Mouse (Mus musculus): ENCODE data around the gene Crebl2. TPM values are rescaled to one million over a fixed set of nuclear protein-coding genes. Genes with fewer than 3 reads are reported as not detected.

Gene Crebl2
- polyA plus RNA-seq, 1 experiment from 2014 or later, result 1.3 TPM

DNA sequence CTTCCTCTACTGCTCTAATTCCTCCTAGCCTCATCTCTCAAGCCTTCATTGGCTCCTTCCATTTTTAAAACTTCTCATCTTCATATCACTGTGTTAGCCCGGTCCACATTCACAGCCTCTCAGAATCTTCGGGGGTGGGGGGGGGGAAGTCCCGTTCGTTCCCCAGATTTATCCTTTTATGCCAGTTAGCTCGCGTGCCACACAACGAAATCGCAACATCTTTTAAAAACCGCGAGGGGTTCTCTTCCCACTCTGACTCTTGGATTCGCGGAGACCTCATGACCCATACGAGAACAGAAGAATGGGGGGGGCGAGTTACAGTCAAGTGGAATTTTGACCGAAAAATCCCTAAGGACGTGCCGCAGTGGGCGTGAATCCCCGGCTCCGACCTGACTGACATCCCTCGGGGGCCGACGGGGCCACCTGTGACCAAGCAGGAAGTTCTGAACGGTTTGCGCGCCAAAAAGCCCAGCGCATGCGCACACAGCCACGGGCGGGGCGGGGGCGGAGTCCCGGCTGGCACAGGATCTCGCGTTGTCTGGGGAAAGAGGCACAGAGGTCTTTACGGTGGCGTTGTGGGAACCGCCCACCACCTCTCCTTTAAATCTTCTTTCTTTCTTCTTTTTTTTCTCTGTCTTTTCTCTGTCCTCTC, 67.6 kb downstream of the Crebl2 start:
- H3K4me3 ChIP-seq (ENCODE audit: low read depth, low read length), result peak overlapping the region; percentile 42
- H3K4me2 ChIP-seq (ENCODE audit: low read depth, severe bottlenecking), result peak overlapping the region; percentile 52
- no peaks in the 10 kb centered on the region for H3K4me1 ChIP-seq (ENCODE audit: control insufficient read depth, insufficient read depth, low read length)
- WGBS, result under 1% methylated on average over 38 of the region's 38 CpGs
- no peaks in the 10 kb centered on the region for H3K27me3 ChIP-seq (ENCODE audit: control insufficient read depth, insufficient read depth, low read length)
- no peaks in the 10 kb centered on the region for H3K36me3 ChIP-seq (ENCODE audit: control insufficient read depth, insufficient read depth, low read length)
- peak overlapping the region; percentile 99 for H3K27ac ChIP-seq (replicated peaks; ENCODE audit: low read depth, low read length)
- H3K9ac ChIP-seq (ENCODE audit: low read length), result peak overlapping the region; percentile 91
- no peaks in the 10 kb centered on the region for H3K9me3 ChIP-seq (ENCODE audit: control insufficient read depth, low read length)
- peak; percentile 89 for ATAC-seq (ENCODE audit: insufficient number of reproducible peaks, low FRiP score, low TSS enrichment, low read depth)
- peak; percentile 98 for DNase-seq (ENCODE audit: low spot score)

DNA sequence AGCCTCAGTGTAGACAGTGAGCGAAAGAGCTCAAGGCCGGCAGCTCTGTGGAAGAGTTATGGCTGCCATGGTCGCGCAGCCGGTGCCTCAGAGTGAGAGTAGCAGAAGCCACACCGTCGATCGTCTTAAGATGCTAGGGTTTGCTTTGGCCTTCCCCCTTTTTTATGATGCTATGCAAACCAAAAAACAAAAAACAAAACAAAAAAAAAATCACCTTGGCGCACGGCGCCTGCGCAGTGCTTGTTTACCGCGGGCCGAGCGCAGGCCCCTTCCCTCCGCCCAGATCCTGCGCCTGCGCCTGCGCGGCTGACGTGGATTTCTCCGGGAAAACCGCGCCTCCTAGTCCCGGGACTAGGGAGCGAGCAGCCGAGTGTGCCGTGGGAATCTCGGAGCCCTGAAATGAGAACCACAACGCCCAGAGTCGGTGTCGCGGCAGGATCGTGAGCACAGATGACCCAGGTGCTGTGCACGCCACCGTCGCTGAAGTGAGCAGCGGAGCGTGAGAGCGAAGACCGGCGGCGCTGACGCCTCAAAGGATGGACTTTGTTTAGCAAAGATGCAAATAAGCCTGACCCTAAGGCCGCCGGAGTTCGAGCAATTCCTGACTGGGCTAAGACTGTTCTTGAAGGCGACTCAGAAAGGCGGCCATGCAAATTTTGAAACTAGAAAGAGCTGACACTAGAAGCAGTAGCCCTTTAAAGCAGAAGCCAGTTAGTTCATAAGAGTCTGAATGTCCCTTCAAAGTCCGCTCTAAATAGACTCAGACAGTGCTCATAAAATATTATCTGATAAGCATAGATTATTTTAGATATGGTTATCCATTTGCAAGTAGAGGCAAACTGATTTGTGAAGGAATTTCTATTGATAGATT, 68.4 kb downstream of the Crebl2 start, which contains the start of gene Gpr19:
Gene Gpr19 (minus strand): TSS at position 484 of the 871 bp plus-strand sequence.
- Histone ChIP-seq H3K4me2 (ENCODE audit: low read depth, severe bottlenecking) (peak within 1 kb of the TSS; percentile 52), H3K4me1 (ENCODE audit: control insufficient read depth, insufficient read depth, low read length) (no peaks in the 10 kb centered on the region), H3K9me3 (ENCODE audit: control insufficient read depth, low read length) (no peaks in the 10 kb centered on the region), H3K27me3 (ENCODE audit: control insufficient read depth, insufficient read depth, low read length) (no peaks in the 10 kb centered on the region), H3K27ac (replicated peaks; ENCODE audit: low read depth, low read length) (peak within 1 kb of the TSS; percentile 99), H3K9ac (ENCODE audit: low read length) (peak within 1 kb of the TSS; percentile 91), H3K4me3 (ENCODE audit: low read depth, low read length) (peak within 1 kb of the TSS; percentile 42), H3K36me3 (ENCODE audit: control insufficient read depth, insufficient read depth, low read length) (no peaks in the 10 kb centered on the region)
- under 1% methylated on average over 51 of the region's 51 CpGs for WGBS
- DNase-seq (ENCODE audit: low spot score), result peak; percentile 93
- ATAC-seq (ENCODE audit: insufficient number of reproducible peaks, low FRiP score, low TSS enrichment, low read depth), result peak; percentile 90

DNA sequence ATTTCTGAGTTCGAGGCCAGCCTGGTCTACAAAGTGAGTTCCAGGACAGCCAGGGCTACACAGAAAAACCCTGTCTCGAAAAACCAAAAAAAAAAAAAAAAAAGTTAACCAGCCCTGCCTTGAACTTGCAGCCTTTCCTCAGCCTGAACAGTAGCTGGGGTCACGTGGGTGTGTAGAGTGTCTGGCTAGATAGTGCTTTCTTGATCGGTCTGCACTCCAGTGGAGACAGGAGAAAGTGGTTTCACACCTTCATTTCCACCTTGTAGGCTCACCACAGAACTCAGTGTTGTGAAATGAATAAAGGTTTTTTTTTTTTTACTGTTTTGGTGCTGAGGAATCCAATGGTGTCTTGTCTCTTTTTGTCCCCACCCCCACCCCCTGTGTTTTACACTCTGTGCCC, 73.4 kb downstream of the Crebl2 start:
- 85% methylated on average over 4 of the region's 4 CpGs for WGBS
- Histone ChIP-seq H3K27me3 (ENCODE audit: control insufficient read depth, insufficient read depth, low read length) (no peaks in the 10 kb centered on the region), H3K4me2 (ENCODE audit: low read depth, severe bottlenecking) (no peak overlapping the region), H3K27ac (replicated peaks; ENCODE audit: low read depth, low read length) (no peak overlapping the region), H3K9me3 (ENCODE audit: control insufficient read depth, low read length) (no peaks in the 10 kb centered on the region), H3K4me1 (ENCODE audit: control insufficient read depth, insufficient read depth, low read length) (no peaks in the 10 kb centered on the region), H3K36me3 (ENCODE audit: control insufficient read depth, insufficient read depth, low read length) (no peaks in the 10 kb centered on the region), H3K9ac (ENCODE audit: low read length) (no peak overlapping the region), H3K4me3 (ENCODE audit: low read depth, low read length) (no peak overlapping the region)
- DNase-seq (ENCODE audit: low spot score), result no peak
- no peak for ATAC-seq (ENCODE audit: insufficient number of reproducible peaks, low FRiP score, low TSS enrichment, low read depth)

DNA sequence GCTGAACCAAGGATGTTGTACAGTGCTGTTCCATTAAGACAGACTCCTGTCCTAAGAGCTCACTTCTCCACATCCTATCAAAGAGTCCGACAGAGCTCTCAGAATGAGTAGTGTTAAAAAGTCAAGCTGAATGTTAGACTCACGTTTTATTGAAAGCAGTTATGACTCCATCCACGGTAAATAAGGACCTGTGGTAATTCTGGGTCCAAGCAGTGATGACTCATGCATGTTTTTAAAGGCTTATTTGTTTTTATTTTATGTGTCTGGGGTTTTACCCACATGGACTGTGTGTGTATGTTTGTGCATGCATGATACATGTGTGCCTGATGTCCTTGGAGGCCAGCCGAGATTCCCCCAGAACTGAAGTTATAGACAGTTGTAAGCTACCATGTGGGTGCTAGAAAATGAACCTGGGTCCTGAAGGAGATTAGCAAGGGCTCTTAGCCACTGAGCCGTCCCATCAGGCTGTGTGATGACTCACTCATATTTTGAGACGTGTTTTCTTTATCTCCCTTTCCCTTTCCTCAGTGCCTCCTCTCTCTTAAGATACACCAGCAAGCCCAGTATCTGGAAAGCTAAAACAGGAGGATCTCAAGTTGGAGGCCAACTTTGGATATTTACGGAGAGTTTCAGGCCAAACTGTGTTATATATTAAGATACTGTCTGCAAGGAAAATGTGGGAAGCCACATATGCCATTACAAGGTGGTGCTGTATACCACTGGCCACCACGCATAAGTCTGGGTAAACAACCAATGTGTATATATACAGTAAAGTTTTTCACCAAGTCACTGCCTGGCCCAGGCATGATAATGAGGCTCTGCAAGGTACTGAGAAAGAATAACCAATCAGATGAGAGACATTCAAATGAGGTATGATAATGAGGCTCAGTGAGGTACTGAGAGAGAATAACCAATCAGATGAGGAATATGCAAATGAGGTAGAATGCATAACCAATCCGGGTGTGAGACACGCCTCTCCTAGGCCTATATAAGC, 74.2 kb downstream of the Crebl2 start:
- WGBS, result 90% methylated on average over 10 of the region's 10 CpGs
- Histone ChIP-seq H3K9ac (ENCODE audit: low read length) (no peak overlapping the region), H3K27me3 (ENCODE audit: control insufficient read depth, insufficient read depth, low read length) (no peaks in the 10 kb centered on the region), H3K9me3 (ENCODE audit: control insufficient read depth, low read length) (no peaks in the 10 kb centered on the region), H3K4me1 (ENCODE audit: control insufficient read depth, insufficient read depth, low read length) (no peaks in the 10 kb centered on the region), H3K4me3 (ENCODE audit: low read depth, low read length) (no peak overlapping the region), H3K36me3 (ENCODE audit: control insufficient read depth, insufficient read depth, low read length) (no peaks in the 10 kb centered on the region), H3K27ac (replicated peaks; ENCODE audit: low read depth, low read length) (no peak overlapping the region), H3K4me2 (ENCODE audit: low read depth, severe bottlenecking) (no peak overlapping the region)
- DNase-seq (ENCODE audit: low spot score), result no peak
- no peak for ATAC-seq (ENCODE audit: insufficient number of reproducible peaks, low FRiP score, low TSS enrichment, low read depth)

DNA sequence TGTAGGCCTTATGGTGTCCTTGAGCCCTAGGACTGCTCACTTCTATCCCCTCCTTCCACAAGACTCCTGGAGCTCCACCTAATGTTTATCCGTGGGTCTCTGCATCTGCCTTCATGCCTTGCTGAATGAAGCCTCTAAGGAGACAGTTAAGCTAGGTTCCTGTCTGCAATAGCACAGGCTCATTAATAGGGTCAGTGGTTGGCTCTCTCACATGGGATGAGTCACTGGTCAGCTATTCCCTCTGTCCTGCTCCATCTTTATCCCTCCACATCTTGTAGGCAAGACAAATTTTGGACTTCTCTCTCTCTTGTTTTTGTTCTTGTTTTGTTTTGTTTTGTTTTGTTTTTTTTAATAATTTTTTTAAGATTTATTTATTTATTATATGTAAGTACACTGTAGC, 75.9 kb downstream of the Crebl2 start:
- Histone ChIP-seq H3K9me3 (ENCODE audit: control insufficient read depth, low read length) (no peaks in the 10 kb centered on the region), H3K4me3 (ENCODE audit: low read depth, low read length) (no peak overlapping the region), H3K27me3 (ENCODE audit: control insufficient read depth, insufficient read depth, low read length) (no peaks in the 10 kb centered on the region), H3K4me2 (ENCODE audit: low read depth, severe bottlenecking) (no peak overlapping the region), H3K36me3 (ENCODE audit: control insufficient read depth, insufficient read depth, low read length) (no peaks in the 10 kb centered on the region), H3K27ac (replicated peaks; ENCODE audit: low read depth, low read length) (no peak overlapping the region), H3K9ac (ENCODE audit: low read length) (no peak overlapping the region), H3K4me1 (ENCODE audit: control insufficient read depth, insufficient read depth, low read length) (no peaks in the 10 kb centered on the region)
- 74% methylated on average over 1 of the region's 1 CpGs for WGBS
- ATAC-seq (ENCODE audit: insufficient number of reproducible peaks, low FRiP score, low TSS enrichment, low read depth) (no peak), DNase-seq (ENCODE audit: low spot score) (no peak)

Other genes starting within 250 kb of the Crebl2 start
- gene Mansc1, start 197.7 kb upstream of the Crebl2 start, polyA plus RNA-seq (2014; fragmentation: Nextera tagmentation; extraction: Ambion mirVana), result 0.33 and 0.58 TPM in 2 replicates
- 18.1 and 18.7 TPM in 2 replicates for gene Borcs5, start 190.6 kb upstream of the Crebl2 start, polyA plus RNA-seq (2014; fragmentation: Nextera tagmentation; extraction: Ambion mirVana)
- gene Dusp16, start 37.5 kb upstream of the Crebl2 start, polyA plus RNA-seq (2014; fragmentation: Nextera tagmentation; extraction: Ambion mirVana), result 12.5 and 13.2 TPM in 2 replicates
- gene Gpr19, start 68.4 kb downstream of the Crebl2 start, polyA plus RNA-seq (2014; fragmentation: Nextera tagmentation; extraction: Ambion mirVana), result 8.9 and 9.8 TPM in 2 replicates
- gene Cdkn1b, start 90.2 kb downstream of the Crebl2 start, polyA plus RNA-seq (2014; fragmentation: Nextera tagmentation; extraction: Ambion mirVana), result 13.7 and 16.1 TPM in 2 replicates
- gene Apold1, start 151.6 kb downstream of the Crebl2 start, polyA plus RNA-seq (2014; fragmentation: Nextera tagmentation; extraction: Ambion mirVana), result 3.0 and 3.4 TPM in 2 replicates
- 130 and 140 TPM in 2 replicates for gene Ddx47, start 181.5 kb downstream of the Crebl2 start, polyA plus RNA-seq (2014; fragmentation: Nextera tagmentation; extraction: Ambion mirVana)
- gene Gprc5a, start 235.5 kb downstream of the Crebl2 start, polyA plus RNA-seq (2014; fragmentation: Nextera tagmentation; extraction: Ambion mirVana), result 0.95 and 1.6 TPM in 2 replicates

Measured in limb, embryonic 11.5 days (tissue).